Mouse (Mus musculus) limb, embryonic 14.5 days (tissue): ENCODE measurements at regions not wholly inside any gene's neighbourhood (a gene's known extent, or its start where the extent isn't known, plus 50 kb on each side); places are given as distances from the start of the nearest gene placed in this dataset.
A peak's percentile ranks its signal among the peaks of the same experiment; 100 is the strongest.

Experiments
- ATAC-seq: fragments of 200-750 bp; cut with Nextera tagmentation; 2 replicates; pipeline ENCODE4 v1.8.0; 2017; ENCODE audit warnings: low read depth, moderate number of reproducible peaks, moderate TSS enrichment; ENCODE audit not compliant: low FRiP score
- DNase-seq: peaks from one replicate; pipeline ENCODE4 v3.0.0-alpha.2; 2015; ENCODE audit warnings: low spot score
- H3K27ac ChIP-seq: fragments of 300-500 bp; sonication (generic); replicated peaks from 2 replicates; pipeline ENCODE4 v1.5.1; 2014; ENCODE audit warnings: low read depth, mild to moderate bottlenecking, low read length, moderate library complexity, mixed read lengths
- H3K27me3 ChIP-seq: fragments of 300-500 bp; sonication (generic); 2 replicates; pipeline ENCODE4 v1.6.1; 2014; ENCODE audit warnings: low read length, mixed read lengths; ENCODE audit not compliant: control insufficient read depth, insufficient read depth
- H3K36me3 ChIP-seq: fragments of 300-500 bp; sonication (generic); 2 replicates; pipeline ENCODE4 v1.6.1; 2014; ENCODE audit warnings: mild to moderate bottlenecking, low read length, moderate library complexity, mixed read lengths; ENCODE audit not compliant: control insufficient read depth, insufficient read depth
- H3K4me1 ChIP-seq: fragments of 300-500 bp; sonication (generic); 2 replicates; pipeline ENCODE4 v1.6.1; 2014; ENCODE audit warnings: antibody characterized with exemption, low read length, mixed read lengths; ENCODE audit not compliant: control insufficient read depth, insufficient read depth
- H3K4me2 ChIP-seq: fragments of 300-500 bp; sonication (generic); replicated peaks from 2 replicates; pipeline ENCODE4 v1.6.1; 2014; ENCODE audit warnings: low read depth, mild to moderate bottlenecking, low read length, moderate library complexity; ENCODE audit not compliant: severe bottlenecking
- H3K4me3 ChIP-seq: fragments of 300-500 bp; sonication (generic); replicated peaks from 2 replicates; pipeline ENCODE4 v1.5.1; 2014; ENCODE audit warnings: low read length
- H3K9ac ChIP-seq: fragments of 300-500 bp; sonication (generic); 2 replicates; pipeline ENCODE4 v1.6.1; 2014; ENCODE audit warnings: mild to moderate bottlenecking, low read depth, low read length, moderate library complexity; ENCODE audit not compliant: severe bottlenecking
- H3K9me3 ChIP-seq: fragments of 300-500 bp; sonication (generic); 2 replicates; pipeline ENCODE4 v1.6.1; 2016; ENCODE audit warnings: low read length; ENCODE audit not compliant: control insufficient read depth
- POLR2A ChIP-seq: fragments of 200-500 bp; IDR thresholded peaks from 2 replicates; pipeline ENCODE4 v1.8.0; 2012; ENCODE audit warnings: inconsistent platforms, mild to moderate bottlenecking, moderate library complexity, borderline replicate concordance; ENCODE audit not compliant: insufficient read depth, insufficient read length; ENCODE audit errors: extremely low read depth
- WGBS: fragments of 180-500 bp; shearing (Covaris S2); extraction: QIAGEN DNeasy Blood & Tissue Kit; methylation state at CpG from one replicate; pipeline ENCODE4 v1.1.7; 2014; 5-methylcytosine and 5-hydroxymethylcytosine counted together

DNA sequence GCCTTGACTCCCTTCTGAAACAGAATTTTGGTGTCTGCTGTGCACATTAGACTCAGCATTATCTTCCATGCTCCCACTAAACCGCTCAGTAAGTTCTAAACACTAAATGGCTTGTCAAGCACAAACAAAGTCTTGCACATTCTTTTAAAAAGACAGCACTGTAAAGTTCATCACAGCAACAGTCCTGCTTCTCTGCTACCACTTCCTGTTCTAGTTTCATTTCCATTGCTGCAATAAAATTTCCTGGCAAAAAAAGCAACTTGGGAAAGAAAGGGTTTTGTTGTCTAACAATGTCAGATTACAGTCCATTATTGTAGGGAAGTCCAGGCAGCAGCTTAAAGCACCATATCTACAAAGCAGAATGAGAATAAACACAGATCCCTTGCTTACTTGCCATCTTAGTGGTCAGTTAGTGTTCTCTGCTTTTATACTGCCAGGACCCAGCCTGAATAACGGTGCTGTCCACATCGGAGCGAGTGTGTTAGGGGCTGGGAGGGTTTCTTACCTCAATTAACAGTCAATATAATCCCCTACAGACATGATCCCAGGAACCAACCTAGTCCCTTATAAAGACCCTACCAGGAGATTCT lies 276.0 kb downstream of the Insc start:
- WGBS, result 73% methylated on average over 4 of the region's 4 CpGs

DNA sequence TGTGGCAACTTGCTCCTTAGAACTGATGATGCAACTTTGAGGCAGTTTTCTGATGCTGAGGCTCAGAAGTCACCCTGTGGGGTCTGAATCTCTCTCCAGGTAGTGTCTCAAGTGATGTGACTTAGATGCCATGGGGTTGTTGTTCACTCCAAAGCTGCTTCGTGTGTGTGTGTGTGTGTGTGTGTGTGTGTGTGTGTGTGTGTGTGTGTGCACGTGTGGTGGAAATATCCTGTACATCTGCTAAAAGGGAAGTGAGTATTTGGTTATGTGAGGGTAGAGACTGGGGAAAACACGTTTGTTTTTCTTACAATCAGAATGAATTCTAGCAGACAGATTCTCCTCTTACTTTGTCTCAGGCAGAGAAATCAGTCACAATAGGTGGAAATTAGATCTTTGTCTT lies 276.5 kb downstream of the Insc start:
- no peak overlapping the region for H3K4me3 ChIP-seq
- TF ChIP-seq POLR2A, result no peak
- no peak overlapping the region for H3K27ac ChIP-seq
- no peaks in the 10 kb centered on the region for H3K36me3 ChIP-seq
- H3K9me3 ChIP-seq, result no peaks in the 10 kb centered on the region
- no peak for DNase-seq
- ATAC-seq, result no peak
- H3K9ac ChIP-seq, result no peak overlapping the region
- H3K4me1 ChIP-seq, result no peaks in the 10 kb centered on the region
- H3K4me2 ChIP-seq, result no peak overlapping the region
- 64% methylated on average over 3 of the region's 3 CpGs for WGBS
- no peaks in the 10 kb centered on the region for H3K27me3 ChIP-seq

More for the DNA sequence above, 276.0 kb downstream of the Insc start:
- Histone ChIP-seq H3K4me3 (no peak overlapping the region), H3K4me1 (no peaks in the 10 kb centered on the region), H3K27me3 (no peaks in the 10 kb centered on the region), H3K4me2 (no peak overlapping the region), H3K9me3 (no peaks in the 10 kb centered on the region), H3K9ac (no peak overlapping the region), H3K27ac (no peak overlapping the region), H3K36me3 (no peaks in the 10 kb centered on the region)
- TF ChIP-seq POLR2A, result no peak
- DNase-seq, result no peak
- ATAC-seq, result no peak

DNA sequence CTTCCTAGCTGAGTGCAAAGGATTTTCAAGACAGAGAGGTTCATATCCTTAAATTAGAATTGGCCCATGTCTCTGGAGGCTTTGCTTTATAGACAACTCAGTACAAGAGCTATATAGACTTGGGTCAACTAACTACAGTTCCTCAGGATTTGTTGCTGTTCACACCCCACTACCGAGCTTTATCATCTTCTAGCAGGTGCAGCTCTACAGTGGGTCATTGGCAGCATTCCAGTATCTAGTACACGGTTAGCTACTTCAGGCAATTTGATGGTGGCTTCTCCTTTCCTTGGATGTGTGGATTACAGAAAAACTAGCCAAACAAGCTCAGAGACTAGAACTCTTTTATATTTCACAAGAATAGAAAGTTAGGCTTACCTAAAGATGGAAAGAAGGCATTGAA lies 282.3 kb downstream of the Insc start:
- DNase-seq (no peak), ATAC-seq (no peak)
- H3K4me1 ChIP-seq, result no peaks in the 10 kb centered on the region
- no peak overlapping the region for H3K4me3 ChIP-seq
- H3K36me3 ChIP-seq, result no peaks in the 10 kb centered on the region
- H3K9me3 ChIP-seq, result no peaks in the 10 kb centered on the region
- WGBS, result 39% methylated on average over 2 of the region's 2 CpGs
- H3K9ac ChIP-seq, result no peak overlapping the region
- no peak overlapping the region for H3K27ac ChIP-seq
- no peak for TF ChIP-seq POLR2A
- no peaks in the 10 kb centered on the region for H3K27me3 ChIP-seq
- no peak overlapping the region for H3K4me2 ChIP-seq

DNA sequence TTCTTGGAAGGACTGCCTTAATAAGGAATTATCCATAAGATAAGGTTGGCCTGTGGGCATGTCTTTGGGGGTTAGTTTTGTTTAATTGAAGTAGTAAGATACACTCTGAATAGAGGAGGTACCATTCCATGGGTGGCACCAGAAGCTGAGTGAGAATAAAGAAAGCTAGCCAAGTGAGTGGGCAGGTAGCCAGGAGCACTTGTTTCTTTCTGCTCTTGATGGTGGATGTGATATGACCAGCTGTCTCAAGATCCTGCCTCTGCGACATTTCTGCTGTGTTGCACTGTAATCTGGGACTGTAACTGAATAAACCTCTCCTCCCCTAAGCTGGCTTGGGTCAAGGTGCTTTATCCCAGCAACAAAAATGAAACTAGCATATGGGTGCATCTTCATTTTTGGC lies 284.2 kb downstream of the Insc start:
- H3K27ac ChIP-seq, result no peak overlapping the region
- H3K9me3 ChIP-seq, result no peaks in the 10 kb centered on the region
- TF ChIP-seq POLR2A, result no peak
- no peak overlapping the region for H3K9ac ChIP-seq
- H3K4me3 ChIP-seq, result no peak overlapping the region
- 71% methylated on average over 1 of the region's 1 CpGs for WGBS
- H3K4me2 ChIP-seq, result no peak overlapping the region
- no peaks in the 10 kb centered on the region for H3K4me1 ChIP-seq
- no peaks in the 10 kb centered on the region for H3K27me3 ChIP-seq
- H3K36me3 ChIP-seq, result no peaks in the 10 kb centered on the region
- ATAC-seq (no peak), DNase-seq (no peak)

DNA sequence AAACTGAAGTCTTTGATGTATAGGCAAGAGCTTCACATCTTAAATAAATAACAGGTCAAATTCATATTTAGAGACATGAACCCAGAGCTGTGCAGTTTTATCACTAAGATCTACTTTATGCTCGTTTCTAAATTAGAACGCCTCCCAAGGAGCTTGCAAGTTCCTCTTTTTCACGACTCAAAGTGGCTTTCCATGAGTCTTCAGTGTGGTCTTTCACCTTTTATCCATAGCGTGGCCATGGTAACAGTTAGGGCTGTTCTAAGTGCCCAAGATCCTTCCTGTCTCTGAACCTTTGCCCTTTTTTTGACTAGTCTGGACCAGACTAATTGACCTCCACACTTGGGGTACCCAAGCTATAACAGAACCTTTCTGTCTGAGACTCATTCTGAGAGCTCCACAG lies 290.5 kb downstream of the Insc start:
- 58% methylated on average over 4 of the region's 4 CpGs for WGBS
- no peaks in the 10 kb centered on the region for H3K4me1 ChIP-seq
- no peaks in the 10 kb centered on the region for H3K9me3 ChIP-seq
- DNase-seq, result no peak
- no peak overlapping the region for H3K4me2 ChIP-seq
- ATAC-seq, result no peak
- H3K9ac ChIP-seq, result no peak overlapping the region
- H3K4me3 ChIP-seq, result no peak overlapping the region
- H3K36me3 ChIP-seq, result no peaks in the 10 kb centered on the region
- no peaks in the 10 kb centered on the region for H3K27me3 ChIP-seq
- TF ChIP-seq POLR2A, result no peak
- H3K27ac ChIP-seq, result no peak overlapping the region

DNA sequence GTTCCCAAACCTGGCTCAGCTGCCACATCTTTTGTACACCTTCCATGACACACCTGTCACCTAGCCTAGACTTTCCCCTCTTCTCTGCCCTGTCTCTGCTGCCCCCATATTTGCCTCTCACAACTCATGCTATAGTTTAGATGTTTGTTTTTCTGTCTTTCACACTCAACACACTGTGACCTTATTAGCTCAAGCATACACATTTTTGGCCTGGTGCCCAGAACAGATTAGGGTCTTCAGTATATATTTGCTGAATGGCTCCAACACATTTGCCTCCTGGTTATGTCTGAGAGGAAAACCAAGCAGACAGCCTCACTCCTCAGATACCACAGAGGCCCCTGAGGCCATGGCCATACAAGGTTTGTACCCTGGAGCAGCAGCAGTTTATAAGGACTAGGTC lies 312.0 kb downstream of the Insc start:
- no peak overlapping the region for H3K27ac ChIP-seq
- H3K27me3 ChIP-seq, result no peaks in the 10 kb centered on the region
- H3K4me2 ChIP-seq, result no peak overlapping the region
- no peak for ATAC-seq
- no peaks in the 10 kb centered on the region for H3K36me3 ChIP-seq
- no peak for TF ChIP-seq POLR2A
- DNase-seq, result peak; percentile 32
- H3K9ac ChIP-seq, result no peak overlapping the region
- H3K4me1 ChIP-seq, result no peaks in the 10 kb centered on the region
- no peak overlapping the region for H3K4me3 ChIP-seq
- H3K9me3 ChIP-seq, result no peaks in the 10 kb centered on the region
